Mouse (Mus musculus) erythroblast, embryonic 14.5 days (primary cell): Measurements from ENCODE around the gene Kera. TPM values are rescaled to one million over a fixed set of nuclear protein-coding genes. Genes with fewer than 3 reads are reported as not detected.

Experiments
- H3K27me3 ChIP-seq: 2 replicates; pipeline ENCODE4 v1.6.1; 2012; ENCODE audit warnings: inconsistent platforms; ENCODE audit not compliant: control insufficient read depth
- H3K36me3 ChIP-seq: 2 replicates; pipeline ENCODE4 v1.6.1; 2012; ENCODE audit warnings: mild to moderate bottlenecking, inconsistent platforms; ENCODE audit not compliant: control insufficient read depth
- H3K4me1 ChIP-seq: 2 replicates; pipeline ENCODE4 v1.6.1; 2012; ENCODE audit warnings: inconsistent platforms; ENCODE audit not compliant: control insufficient read depth
- H3K4me3 ChIP-seq: replicated peaks from 2 replicates; pipeline ENCODE3; 2012; ENCODE audit warnings: moderate library complexity, mild to moderate bottlenecking, inconsistent platforms
- H3K9me3 ChIP-seq: 2 replicates; pipeline ENCODE4 v1.6.1; 2012; ENCODE audit warnings: low read length, inconsistent platforms, mixed read lengths; ENCODE audit not compliant: control insufficient read depth
- GATA1 ChIP-seq: IDR thresholded peaks from 2 replicates; pipeline ENCODE4 v1.6.1; 2012; ENCODE audit warnings: low read length, inconsistent platforms, mixed read lengths
- TAL1 ChIP-seq: IDR thresholded peaks from 3 replicates; pipeline ENCODE4 v1.6.1; 2012; ENCODE audit warnings: low read length, inconsistent platforms, mixed read lengths
- polyA plus RNA-seq: library from polyadenylated mRNA; stranded (reverse); fragments of >175 nt; gene quantifications from 2 replicates; pipeline ENCODE4 v1.2.3, GENCODE M21; 2012

Gene Kera
- polyA plus RNA-seq, 1 experiment = not detected

- Histone ChIP-seq H3K4me3 (no peak overlapping the region), H3K36me3 (no peaks in the 10 kb centered on the region), H3K4me1 (no peaks in the 10 kb centered on the region), H3K27me3 (no peaks in the 10 kb centered on the region), H3K9me3 (no peaks in the 10 kb centered on the region)
- TF ChIP-seq TAL1 (no peak), GATA1 (no peak)
These were observed 43.7 kb downstream of the Kera start for GRCm38 (mm10) chr10:97650334-97650733.

GRCm38 (mm10) chr10:97659489-97659888 lies 52.8 kb downstream of the Kera start:
- Histone ChIP-seq H3K27me3 (no peaks in the 10 kb centered on the region), H3K36me3 (no peaks in the 10 kb centered on the region), H3K9me3 (no peaks in the 10 kb centered on the region), H3K4me3 (no peak overlapping the region), H3K4me1 (no peaks in the 10 kb centered on the region)
- no peak for TF ChIP-seq GATA1
- no peak for TF ChIP-seq TAL1

Other genes starting within 250 kb of the Kera start
- not detected in 2 replicates for gene Dcn, start 127.3 kb upstream of the Kera start, polyA plus RNA-seq
- not detected in 2 replicates for gene Lum, start 41.8 kb upstream of the Kera start, polyA plus RNA-seq
- gene Epyc, start 37.2 kb downstream of the Kera start, polyA plus RNA-seq = not detected in 2 replicates
- not detected in 2 replicates for gene Ccer1, start 86.2 kb downstream of the Kera start, polyA plus RNA-seq
- not detected in 2 replicates for gene C030005K15Rik, start 119.9 kb downstream of the Kera start, polyA plus RNA-seq